Mouse (Mus musculus): ENCODE measurements at regions not wholly inside any gene's neighbourhood (a gene's known extent, or its start where the extent isn't known, plus 50 kb on each side); places are given as distances from the start of the nearest gene placed in this dataset.
"Not testable (repeated sequence)": the region's sequence is repeated elsewhere in the genome, so short reads cannot be mapped to it uniquely, and the experiment has no call there.

DNA sequence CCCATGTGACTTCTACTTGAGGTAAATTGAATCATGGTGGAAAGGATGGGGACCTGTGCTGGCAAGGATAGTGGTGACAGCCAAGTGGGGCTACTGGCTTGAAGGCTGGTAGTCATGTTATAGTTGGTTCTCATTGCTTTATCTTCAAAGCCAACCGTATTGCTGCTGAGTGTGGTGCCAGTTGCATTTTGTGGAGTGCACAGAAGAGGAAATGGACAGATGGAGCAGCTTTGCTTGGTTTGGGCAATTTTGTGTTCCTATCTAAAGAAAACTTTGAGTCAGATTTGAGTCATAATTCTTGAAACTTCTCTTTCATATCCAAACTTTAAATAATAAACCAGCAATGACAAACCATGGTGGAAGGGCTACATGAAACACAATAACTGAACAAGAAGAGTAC, 200.5 kb upstream of the Myo3a start:
- WGBS: 88% methylated on average over 1 of the region's 1 CpGs
- H3K36me3 ChIP-seq: no peaks in the 10 kb centered on the region

DNA sequence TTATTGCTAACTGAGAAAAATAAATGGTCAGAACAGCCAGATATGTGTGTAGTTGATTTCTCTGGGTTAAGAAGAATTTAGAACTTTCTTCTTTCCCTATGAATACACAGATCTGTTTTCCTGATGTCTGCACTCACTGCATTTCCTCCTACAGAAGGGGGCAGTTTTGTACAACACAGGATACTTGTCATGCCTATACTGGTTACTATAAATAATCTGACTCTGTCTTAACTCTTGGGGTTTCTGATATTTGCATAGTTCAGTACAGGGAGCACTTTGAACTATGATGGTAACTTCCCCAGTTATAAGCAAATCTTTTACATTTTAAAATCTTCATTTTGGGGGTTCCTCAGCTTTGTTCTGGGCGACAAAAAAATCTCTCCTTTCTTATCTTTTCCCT, 198.7 kb upstream of the Myo3a start:
- no peak overlapping the region for H3K4me2 ChIP-seq (replicated peaks)
- H3K4me3 ChIP-seq: no peak overlapping the region
- H3K36me3 ChIP-seq: no peaks in the 10 kb centered on the region
- H3K9ac ChIP-seq (replicated peaks): no peak overlapping the region
- H3K27me3 ChIP-seq: no peaks in the 10 kb centered on the region
- no peak overlapping the region for H3K27ac ChIP-seq (replicated peaks)
- 61% methylated on average over 1 of the region's 1 CpGs for WGBS
- H3K4me1 ChIP-seq: peaks cover 3% of the 10 kb centered on the region; the same call in 1 of the 2 replicates
- ATAC-seq (ENCODE audit: low FRiP score, low read depth): no peak
- H3K9me3 ChIP-seq: no peaks in the 10 kb centered on the region

More for the DNA sequence above, 200.5 kb upstream of the Myo3a start:
- H3K9me3 ChIP-seq: no peaks in the 10 kb centered on the region
- H3K4me1 ChIP-seq: peaks cover 3% of the 10 kb centered on the region; the same call in 1 of the 2 replicates
- H3K4me2 ChIP-seq (replicated peaks): no peak overlapping the region
- no peaks in the 10 kb centered on the region for H3K27me3 ChIP-seq
- no peak overlapping the region for H3K4me3 ChIP-seq
- no peak for ATAC-seq (ENCODE audit: low FRiP score, low read depth)
- no peak overlapping the region for H3K27ac ChIP-seq (replicated peaks)
- no peak overlapping the region for H3K9ac ChIP-seq (replicated peaks)

DNA sequence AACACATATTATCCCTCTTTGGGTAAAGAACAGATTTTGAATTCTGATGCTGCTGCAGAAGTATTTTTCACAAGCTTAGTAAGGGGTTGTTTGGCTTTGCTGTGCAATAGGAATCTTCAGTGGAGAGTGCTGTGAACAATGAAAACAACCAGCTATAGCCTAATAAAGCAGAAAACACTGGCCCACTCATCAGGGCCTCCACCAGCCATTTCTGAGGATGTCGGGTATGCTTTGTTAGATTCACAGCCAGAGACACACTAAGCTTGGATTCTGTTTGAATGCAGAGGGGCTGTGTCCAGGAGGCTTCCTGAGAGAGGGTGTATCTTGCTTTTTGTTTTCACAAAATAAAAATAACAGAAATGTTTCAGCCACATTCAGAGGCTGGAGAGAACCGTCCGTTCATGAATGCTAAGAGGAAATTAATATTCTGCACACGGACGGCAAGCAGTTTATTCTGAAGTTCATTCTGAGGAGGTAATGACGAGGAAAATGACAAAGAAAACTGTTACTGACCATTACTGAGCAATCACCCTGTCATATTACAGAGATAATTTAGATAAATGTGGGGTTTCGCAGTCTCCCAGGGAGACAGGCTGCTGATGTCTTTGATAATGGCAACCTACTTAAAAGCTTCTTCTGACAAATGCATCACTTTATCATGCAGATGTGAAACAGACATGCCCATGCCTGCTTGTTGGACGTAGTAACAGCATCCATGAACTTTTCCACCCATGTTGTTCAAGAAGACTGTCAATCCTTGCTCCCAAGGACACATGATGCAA, 198.1 kb upstream of the Myo3a start:
- no peaks in the 10 kb centered on the region for H3K27me3 ChIP-seq
- H3K36me3 ChIP-seq: no peaks in the 10 kb centered on the region
- no peaks in the 10 kb centered on the region for H3K9me3 ChIP-seq
- H3K9ac ChIP-seq (replicated peaks): no peak overlapping the region
- peak overlapping the region; percentile 66 for H3K27ac ChIP-seq (replicated peaks)
- peaks cover 3% of the 10 kb centered on the region; the same call in 1 of the 2 replicates for H3K4me1 ChIP-seq
- peak; percentile 60 for ATAC-seq (ENCODE audit: low FRiP score, low read depth)
- no peak overlapping the region for H3K4me2 ChIP-seq (replicated peaks)
- no peak overlapping the region for H3K4me3 ChIP-seq
- WGBS: 45% methylated on average over 8 of the region's 8 CpGs

DNA sequence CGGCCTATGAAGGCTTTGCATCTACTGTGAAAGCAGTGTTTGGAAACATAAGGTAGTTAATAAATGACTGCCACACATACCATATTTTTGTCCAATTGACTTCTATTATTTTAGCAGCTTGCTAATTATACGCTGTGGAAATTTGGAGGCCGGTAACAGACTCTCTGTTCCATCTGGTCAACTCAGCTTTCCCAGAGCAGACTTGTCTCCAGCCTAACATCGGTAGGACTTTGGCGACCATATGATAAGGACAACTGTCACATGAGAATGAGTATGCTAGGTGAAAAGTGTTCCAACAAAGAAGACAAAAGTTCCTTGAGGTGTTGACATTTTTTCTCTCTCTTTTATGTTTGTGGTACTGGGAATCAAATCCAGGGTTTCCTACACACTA, 197.5 kb upstream of the Myo3a start:
- H3K4me2 ChIP-seq (replicated peaks): no peak overlapping the region
- no peak for ATAC-seq (ENCODE audit: low FRiP score, low read depth)
- no peaks in the 10 kb centered on the region for H3K27me3 ChIP-seq
- peaks cover 3% of the 10 kb centered on the region; the same call in 1 of the 2 replicates for H3K4me1 ChIP-seq
- H3K27ac ChIP-seq (replicated peaks): peak overlapping the region; percentile 66; the same call in 1 of the 2 replicates
- H3K36me3 ChIP-seq: no peaks in the 10 kb centered on the region
- no peaks in the 10 kb centered on the region for H3K9me3 ChIP-seq
- no peak overlapping the region for H3K4me3 ChIP-seq
- WGBS: 85% methylated on average over 5 of the region's 5 CpGs
- H3K9ac ChIP-seq (replicated peaks): no peak overlapping the region

DNA sequence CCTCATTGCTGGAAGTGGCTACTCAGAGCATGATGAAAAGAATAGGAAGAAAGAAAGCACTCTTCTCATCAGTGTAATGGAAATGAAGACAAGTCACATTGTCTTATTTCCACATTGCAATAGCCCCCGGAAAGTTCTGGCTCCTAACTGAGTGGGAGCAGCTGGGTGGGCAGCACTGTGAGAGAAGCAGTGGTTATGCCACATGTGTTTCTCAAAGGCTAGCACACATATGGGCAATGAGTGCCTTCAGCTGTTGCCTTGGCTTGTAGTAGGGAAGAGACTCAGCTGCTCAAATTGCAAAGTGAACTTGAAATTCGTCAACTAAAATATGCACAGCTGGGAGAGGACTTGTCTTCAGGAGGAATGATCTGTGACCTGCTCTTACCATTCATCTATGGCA, 190.5 kb upstream of the Myo3a start:
- no peak for ATAC-seq (ENCODE audit: low FRiP score, low read depth)
- H3K36me3 ChIP-seq: no peaks in the 10 kb centered on the region
- H3K4me1 ChIP-seq: no peaks in the 10 kb centered on the region
- H3K4me3 ChIP-seq: no peak overlapping the region
- 83% methylated on average over 2 of the region's 2 CpGs for WGBS
- no peaks in the 10 kb centered on the region for H3K27me3 ChIP-seq
- no peaks in the 10 kb centered on the region for H3K9me3 ChIP-seq
- H3K9ac ChIP-seq (replicated peaks): no peak overlapping the region
- H3K27ac ChIP-seq (replicated peaks): no peak overlapping the region
- H3K4me2 ChIP-seq (replicated peaks): no peak overlapping the region

DNA sequence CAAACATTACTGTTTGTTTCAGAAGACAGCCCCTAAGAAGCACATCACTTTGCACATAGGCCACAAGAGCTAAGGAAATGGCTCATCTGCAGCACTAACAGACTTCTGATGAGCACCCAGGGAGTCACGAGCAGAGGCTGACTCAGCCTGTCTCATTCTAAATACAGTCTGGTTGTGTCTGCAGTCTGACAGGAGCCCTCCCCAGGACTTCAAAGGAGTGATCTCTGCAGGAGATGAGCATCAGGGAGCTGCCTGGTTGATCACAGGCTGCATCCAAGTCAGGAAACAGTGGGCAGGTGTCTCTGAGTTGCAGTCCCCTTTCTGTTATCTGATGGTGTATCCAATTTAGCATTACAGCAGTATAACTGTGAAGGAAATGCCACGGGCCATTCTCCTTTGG, 188.5 kb upstream of the Myo3a start:
- no peak overlapping the region for H3K4me2 ChIP-seq (replicated peaks)
- no peak overlapping the region for H3K9ac ChIP-seq (replicated peaks)
- ATAC-seq (ENCODE audit: low FRiP score, low read depth): no peak
- 26% methylated on average over 2 of the region's 2 CpGs for WGBS
- H3K27ac ChIP-seq (replicated peaks): no peak overlapping the region
- H3K9me3 ChIP-seq: no peaks in the 10 kb centered on the region
- H3K36me3 ChIP-seq: no peaks in the 10 kb centered on the region
- H3K4me1 ChIP-seq: no peaks in the 10 kb centered on the region
- H3K27me3 ChIP-seq: no peaks in the 10 kb centered on the region
- no peak overlapping the region for H3K4me3 ChIP-seq

DNA sequence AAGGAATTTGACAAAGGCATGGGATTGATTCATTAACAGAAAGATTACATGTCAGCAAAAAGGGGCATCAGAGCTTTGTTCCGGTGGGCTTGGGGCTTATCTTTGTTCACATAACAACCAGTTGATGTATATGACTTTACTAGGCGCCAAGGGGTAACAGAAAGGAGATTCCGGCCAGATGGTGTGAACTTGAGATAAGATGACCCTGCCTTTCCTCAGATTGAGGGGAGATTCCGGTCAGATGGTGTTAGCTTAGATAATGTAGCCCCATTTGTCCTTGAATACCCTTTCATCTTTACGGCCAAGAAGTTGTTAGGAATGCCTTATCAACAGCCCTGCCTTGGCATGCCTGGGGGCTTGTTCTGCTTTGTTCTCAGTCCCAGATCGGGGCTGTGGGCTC, 183.4 kb upstream of the Myo3a start:
- H3K27ac ChIP-seq (replicated peaks); H3K9me3 ChIP-seq; H3K9ac ChIP-seq (replicated peaks); H3K4me1 ChIP-seq; H3K36me3 ChIP-seq; H3K27me3 ChIP-seq; H3K4me3 ChIP-seq; ATAC-seq (ENCODE audit: low FRiP score, low read depth); H3K4me2 ChIP-seq (replicated peaks): not testable (repeated sequence)
- WGBS: 80% methylated on average over 6 of the region's 6 CpGs

DNA sequence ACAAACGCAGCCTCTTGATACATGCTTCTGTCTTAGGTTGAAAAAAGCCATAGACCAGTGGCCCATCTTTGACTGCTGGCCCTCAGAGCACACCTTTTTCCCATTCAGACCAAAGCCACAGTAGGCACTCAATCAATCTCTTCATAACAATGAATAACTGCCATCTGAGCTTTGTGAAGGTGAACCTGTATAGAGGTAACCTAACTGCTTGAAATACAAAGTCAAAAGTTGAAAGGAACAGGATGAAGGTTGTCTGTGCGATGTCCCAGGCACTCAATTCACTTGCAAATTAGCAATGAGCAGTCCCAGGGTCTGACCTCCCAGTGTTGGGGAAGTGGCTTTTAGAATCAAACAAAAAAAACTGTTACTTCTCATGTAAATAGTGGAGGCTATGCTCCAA, 182.4 kb upstream of the Myo3a start:
- Histone ChIP-seq H3K4me2 (replicated peaks) (no peak overlapping the region), H3K4me1 (no peaks in the 10 kb centered on the region), H3K27ac (replicated peaks) (no peak overlapping the region), H3K9ac (replicated peaks) (no peak overlapping the region), H3K36me3 (no peaks in the 10 kb centered on the region), H3K27me3 (no peaks in the 10 kb centered on the region), H3K4me3 (no peak overlapping the region), H3K9me3 (no peaks in the 10 kb centered on the region)
- no peak for ATAC-seq (ENCODE audit: low FRiP score, low read depth)
- WGBS: 63% methylated on average over 2 of the region's 2 CpGs

DNA sequence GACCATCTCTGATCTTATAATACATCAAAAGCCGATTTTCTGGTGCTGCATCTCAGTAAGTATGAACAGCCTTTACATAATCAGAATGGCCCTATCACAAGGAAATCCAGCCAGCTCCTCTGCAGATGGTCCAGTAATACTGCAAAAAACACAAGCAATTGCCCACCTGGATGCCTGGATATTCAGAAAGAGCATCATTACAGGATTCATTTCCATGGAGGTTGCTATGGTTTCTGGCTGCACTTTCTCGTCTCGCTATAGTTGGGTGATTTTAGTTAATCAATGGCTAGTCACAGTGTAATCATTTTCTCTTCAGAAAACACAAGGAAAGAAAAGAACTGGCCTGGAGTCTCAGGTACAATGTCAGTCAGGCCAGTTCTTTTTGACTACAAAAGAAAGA, 179.8 kb upstream of the Myo3a start:
- Histone ChIP-seq H3K27ac (replicated peaks) (no peak overlapping the region), H3K36me3 (no peaks in the 10 kb centered on the region), H3K9ac (replicated peaks) (no peak overlapping the region), H3K4me1 (no peaks in the 10 kb centered on the region), H3K27me3 (no peaks in the 10 kb centered on the region), H3K4me3 (no peak overlapping the region), H3K4me2 (replicated peaks) (no peak overlapping the region), H3K9me3 (no peaks in the 10 kb centered on the region)
- 67% methylated on average over 3 of the region's 3 CpGs for WGBS
- no peak; the same call in 1 of the 2 replicates for ATAC-seq (ENCODE audit: low FRiP score, low read depth)

DNA sequence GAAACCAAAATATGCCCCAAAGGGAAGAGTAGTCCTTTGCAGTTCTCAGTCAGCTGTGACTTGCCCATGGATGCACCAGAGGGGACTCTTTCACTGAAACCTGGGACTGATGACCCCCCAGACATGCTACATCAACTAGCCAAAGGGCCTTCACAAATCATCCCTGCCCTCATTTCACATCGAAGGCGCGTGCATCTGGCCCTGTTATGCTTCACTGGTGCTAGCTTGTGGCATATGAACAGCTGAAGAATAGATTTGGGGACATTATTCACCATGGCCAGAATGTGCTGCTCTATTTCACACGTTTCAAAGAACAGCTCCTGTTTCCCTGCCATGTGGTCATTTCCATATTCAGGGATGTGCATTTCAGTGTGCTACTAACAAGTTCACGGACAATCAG, 160.8 kb upstream of the Myo3a start:
- Histone ChIP-seq H3K9ac (replicated peaks) (no peak overlapping the region), H3K9me3 (no peaks in the 10 kb centered on the region), H3K36me3 (no peaks in the 10 kb centered on the region), H3K4me2 (replicated peaks) (no peak overlapping the region), H3K27ac (replicated peaks) (no peak overlapping the region), H3K4me3 (no peak overlapping the region), H3K4me1 (no peaks in the 10 kb centered on the region), H3K27me3 (no peaks in the 10 kb centered on the region)
- 75% methylated on average over 5 of the region's 5 CpGs for WGBS
- peak; percentile 23; the same call in 1 of the 2 replicates for ATAC-seq (ENCODE audit: low FRiP score, low read depth)

DNA sequence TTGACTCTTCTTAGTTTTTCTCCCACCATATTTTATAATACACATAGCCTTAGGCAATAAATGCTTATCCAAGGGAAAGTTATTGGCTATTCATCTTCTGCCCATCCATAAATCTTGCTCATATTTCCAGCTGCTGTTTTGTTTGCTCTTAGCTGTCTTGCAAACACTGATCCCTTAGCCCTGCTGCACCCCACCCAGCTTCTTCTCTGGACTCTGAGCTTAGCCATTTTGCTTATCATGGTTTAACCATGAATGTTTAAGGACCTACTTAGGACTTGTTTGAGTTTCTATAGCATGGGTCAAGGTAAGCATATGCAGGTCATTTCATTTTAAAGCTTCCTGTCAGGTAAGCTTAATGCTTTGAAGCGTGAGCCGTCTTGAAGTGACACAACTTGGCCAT, 130.5 kb upstream of the Myo3a start:
- no peak overlapping the region for H3K4me3 ChIP-seq
- no peak overlapping the region for H3K27ac ChIP-seq (replicated peaks)
- H3K36me3 ChIP-seq: no peaks in the 10 kb centered on the region
- H3K9me3 ChIP-seq: no peaks in the 10 kb centered on the region
- H3K9ac ChIP-seq (replicated peaks): no peak overlapping the region
- ATAC-seq (ENCODE audit: low FRiP score, low read depth): no peak
- no peaks in the 10 kb centered on the region for H3K27me3 ChIP-seq
- H3K4me1 ChIP-seq: no peaks in the 10 kb centered on the region
- H3K4me2 ChIP-seq (replicated peaks): no peak overlapping the region
- 93% methylated on average over 2 of the region's 2 CpGs for WGBS

DNA sequence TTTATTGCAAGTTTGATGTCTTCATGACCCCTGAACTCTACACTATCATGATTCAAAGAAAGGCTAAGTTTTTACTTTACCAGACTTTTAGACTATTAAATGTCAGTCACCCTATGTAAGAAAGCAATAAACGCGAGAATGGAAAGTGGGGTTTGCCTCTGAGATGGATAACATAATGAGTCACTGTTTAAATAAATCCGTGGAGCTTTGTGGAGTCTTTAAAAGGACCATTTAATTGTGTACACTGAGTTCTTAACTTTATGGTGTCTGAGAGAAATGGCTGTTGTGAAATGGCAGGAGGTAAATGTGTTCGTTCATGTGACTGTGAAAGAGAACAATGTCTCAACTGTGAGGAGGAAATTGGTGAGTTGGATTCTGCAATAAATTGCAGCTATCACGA, 122.2 kb upstream of the Myo3a start:
- no peak overlapping the region for H3K27ac ChIP-seq (replicated peaks)
- 62% methylated on average over 5 of the region's 5 CpGs for WGBS
- ATAC-seq (ENCODE audit: low FRiP score, low read depth): no peak
- no peaks in the 10 kb centered on the region for H3K27me3 ChIP-seq
- H3K4me1 ChIP-seq: no peaks in the 10 kb centered on the region
- no peak overlapping the region for H3K4me2 ChIP-seq (replicated peaks)
- H3K9ac ChIP-seq (replicated peaks): no peak overlapping the region
- no peaks in the 10 kb centered on the region for H3K9me3 ChIP-seq
- H3K36me3 ChIP-seq: no peaks in the 10 kb centered on the region
- H3K4me3 ChIP-seq: no peak overlapping the region

DNA sequence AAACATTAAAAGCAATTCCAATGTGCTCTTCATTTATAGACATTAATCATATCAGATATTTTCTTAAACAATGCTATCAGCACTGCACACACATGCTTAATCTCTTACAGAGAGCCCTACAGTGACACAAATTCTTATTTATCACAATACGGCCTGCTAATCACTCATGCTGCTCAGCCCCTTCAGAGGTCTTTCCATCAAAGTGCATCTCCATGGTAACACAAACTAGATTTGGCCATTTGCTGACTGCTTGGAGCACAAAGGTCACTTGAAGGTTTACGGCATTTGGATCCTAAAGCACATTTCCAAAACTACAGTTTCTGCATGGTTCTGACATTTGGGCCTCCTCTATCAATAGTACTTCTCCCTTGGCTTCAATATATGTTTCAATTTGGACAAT, 77.6 kb upstream of the Myo3a start:
- Histone ChIP-seq H3K4me3 (no peak overlapping the region), H3K4me2 (replicated peaks) (no peak overlapping the region), H3K9me3 (no peaks in the 10 kb centered on the region), H3K9ac (replicated peaks) (no peak overlapping the region), H3K27me3 (no peaks in the 10 kb centered on the region), H3K27ac (replicated peaks) (no peak overlapping the region), H3K4me1 (peaks cover 4% of the 10 kb centered on the region; the same call in 1 of the 2 replicates), H3K36me3 (no peaks in the 10 kb centered on the region)
- ATAC-seq (ENCODE audit: low FRiP score, low read depth): peak; percentile 56
- WGBS: 5% methylated on average over 2 of the region's 2 CpGs

Data from midbrain, embryonic 12.5 days (tissue).